Mouse (Mus musculus) kidney, adult 8-10 months (tissue): Measurements from ENCODE around the gene Olfr147.
"Not testable (repeated sequence)": the region's sequence is repeated elsewhere in the genome, so short reads cannot be mapped to it uniquely, and the experiment has no call there.

ENCODE experiments used
- DNase-seq, 2 experiments: peaks; one replicate each; pipeline ENCODE4 v3.0.0; 2022

The Olfr147 gene

GRCm38 (mm10) chr9:38401398-38401797 is at the start of gene Olfr147:
Olfr147 (plus strand) TSS chr9:38401698.
- DNase-seq = no peak

- no peak for DNase-seq
Observed at GRCm38 (mm10) chr9:38366596-38366995, 34.9 kb upstream of the Olfr147 start, which contains the start of gene Olfr250. Olfr250 (plus strand) TSS chr9:38366896.

- no peak for DNase-seq
Observed at GRCm38 (mm10) chr9:38376786-38377185, 24.7 kb upstream of the Olfr147 start, which contains the start of gene Olfr251. Olfr251 (plus strand) TSS chr9:38377086.

GRCm38 (mm10) chr9:38407502-38407901 is 6.0 kb downstream of the Olfr147 start:
- not testable (repeated sequence) for DNase-seq

- not testable (repeated sequence) for DNase-seq
Observed at GRCm38 (mm10) chr9:38413502-38413901, 12.0 kb downstream of the Olfr147 start.

GRCm38 (mm10) chr9:38423801-38424200 is 22.3 kb downstream of the Olfr147 start:
- no peak for DNase-seq

GRCm38 (mm10) chr9:38427026-38427425 is 25.5 kb downstream of the Olfr147 start:
- no peak for DNase-seq

GRCm38 (mm10) chr9:38429155-38429554 is 27.7 kb downstream of the Olfr147 start, which contains the start of gene Olfr901:
Olfr901 (plus strand) TSS chr9:38429455.
- DNase-seq = no peak

- no peak for DNase-seq
Observed at GRCm38 (mm10) chr9:38447352-38447751, 45.9 kb downstream of the Olfr147 start, which contains the start of gene Olfr902. Olfr902 (plus strand) TSS chr9:38447652.
